ENCODE assay signal across 9 mouse cellular contexts in genomic region chr4:121241612-121242000, GRCm38 (mm10).
"Had no signal": no experiment of that assay in that cellular context is flagged by ENCODE, and none has a peak within 500 bp of the region (broad histone marks: within the 10 kb centered on the region; RNA-seq: fewer than 3 reads in every experiment).

No protein-coding gene starts in this region.

- H3K4me1 ChIP-seq: kidney, embryonic 15.5 days; limb, embryonic 15.5 days; liver, embryonic 12.5 days had no signal

- H3K27ac ChIP-seq: kidney, embryonic 15.5 days; limb, embryonic 15.5 days; liver, embryonic 12.5 days; neural tube, embryonic 15.5 days had no signal

- DNase-seq: right cerebral cortex, adult 18-20 months; right cerebral cortex, postnatal 25 days; thymus, postnatal 36 days had no signal

- H3K27me3 ChIP-seq: kidney, embryonic 15.5 days; limb, embryonic 15.5 days; liver, embryonic 12.5 days; neural tube, embryonic 15.5 days had no signal

- ATAC-seq: liver, embryonic 12.5 days had no signal

- H3K9ac ChIP-seq: kidney, embryonic 15.5 days; limb, embryonic 15.5 days; liver, embryonic 12.5 days; lung, embryonic 14.5 days; neural tube, embryonic 15.5 days had no signal

- H3K4me2 ChIP-seq: kidney, embryonic 15.5 days; liver, embryonic 12.5 days; lung, embryonic 14.5 days; neural tube, embryonic 15.5 days had no signal

- H3K36me3 ChIP-seq: kidney, embryonic 15.5 days; limb, embryonic 15.5 days; liver, embryonic 12.5 days; neural tube, embryonic 15.5 days had no signal

- H3K9me3 ChIP-seq: kidney, embryonic 15.5 days; limb, embryonic 15.5 days; liver, embryonic 12.5 days; neural tube, embryonic 15.5 days had no signal

- H3K4me3 ChIP-seq: kidney, embryonic 15.5 days; limb, embryonic 15.5 days; liver, embryonic 12.5 days; myocyte; neural tube, embryonic 15.5 days had no signal
